Mouse (Mus musculus): ENCODE measurements at regions not wholly inside any gene's neighbourhood (a gene's known extent, or its start where the extent isn't known, plus 50 kb on each side); places are given as distances from the start of the nearest gene placed in this dataset.

DNA sequence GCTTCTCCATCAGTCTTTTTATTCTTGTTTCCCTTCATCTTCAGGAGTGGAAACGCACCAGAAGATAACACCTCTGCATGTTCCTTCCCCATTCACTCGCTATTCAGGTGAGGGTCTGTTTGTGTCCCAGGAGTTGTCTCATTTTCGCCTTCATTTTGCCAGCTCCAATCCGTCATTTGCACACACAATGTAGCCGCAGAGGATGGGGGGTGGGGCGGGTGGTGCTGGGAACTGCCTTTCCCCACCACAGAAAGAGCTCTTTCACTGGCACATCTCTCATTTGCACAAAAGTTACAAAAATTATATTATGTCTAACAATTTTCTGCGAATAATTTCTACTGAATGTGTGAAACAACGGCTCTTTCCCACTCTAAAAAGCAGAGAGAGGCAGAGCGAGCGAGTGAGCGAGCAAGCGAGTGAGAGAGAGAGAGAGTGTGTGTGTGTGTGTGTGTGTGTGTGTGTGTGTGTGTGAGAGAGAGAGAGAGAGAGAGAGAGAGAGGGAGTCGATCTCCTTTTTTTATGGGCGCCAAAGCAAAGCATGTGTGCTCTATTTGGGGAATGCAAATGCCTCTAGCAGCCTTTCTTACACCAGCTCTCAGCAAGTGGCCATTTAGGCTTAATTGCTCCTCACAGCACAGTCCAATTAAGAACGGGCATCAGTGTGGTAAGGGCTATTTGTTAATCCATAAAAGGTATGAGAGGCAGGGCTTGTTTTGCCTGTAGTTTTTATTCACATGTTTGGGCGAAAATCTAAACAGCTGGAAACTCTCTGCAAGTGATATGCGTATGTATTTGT is 225.2 kb upstream of the Kif2a start (continued):
- TF ChIP-seq CHD2 (IDR thresholded peaks at IDR 0.05; ENCODE audit: low read length) (no peak), POLR2AphosphoS2 (IDR thresholded peaks at IDR 0.05; ENCODE audit: low read length) (no peak), TAL1 (IDR thresholded peaks at IDR 0.05; ENCODE audit: low read length) (no peak)

DNA sequence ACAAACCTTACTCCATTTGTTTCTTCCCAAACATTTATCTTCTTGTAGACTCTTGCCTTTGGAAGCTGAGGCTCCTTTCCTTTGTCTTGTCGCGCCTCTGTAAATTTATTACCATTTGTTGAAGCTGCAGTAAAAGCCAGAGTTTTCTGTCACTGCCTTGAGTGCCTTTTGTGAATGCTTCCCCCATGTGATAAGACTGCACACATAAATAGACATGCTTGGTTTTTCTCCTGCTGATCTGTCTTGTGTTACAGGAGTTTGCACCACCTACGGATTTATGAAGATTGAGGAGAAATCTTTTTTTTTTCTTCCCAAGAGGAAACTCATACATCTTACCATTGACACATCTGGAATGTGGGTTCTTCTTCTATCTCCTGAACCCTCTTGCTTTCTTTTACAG is 222.2 kb upstream of the Kif2a start:
- no peak overlapping the region for H3K27ac ChIP-seq (ENCODE audit: control insufficient read depth, low read depth, low read length)
- TF ChIP-seq ZKSCAN1 (IDR thresholded peaks at IDR 0.05; ENCODE audit: low read depth, low read length) (no peak), MAZ (IDR thresholded peaks at IDR 0.05; ENCODE audit: low read depth, low read length) (no peak)
- H3K4me3 ChIP-seq (ENCODE audit: control insufficient read depth in 1 of 2, insufficient read depth in 1 of 2, low read depth in 2 of 2, low read length in 2 of 2) = no peak overlapping the region
- no peaks in the 10 kb centered on the region for H3K36me3 ChIP-seq (ENCODE audit: control insufficient read depth in 1 of 2, insufficient read depth in 2 of 2, low read length in 2 of 2)
- H3K79me2 ChIP-seq (ENCODE audit: control insufficient read depth, insufficient read depth, low read length, poor library complexity) = no peaks in the 10 kb centered on the region
- no peak overlapping the region for H3K9ac ChIP-seq (ENCODE audit: control insufficient read depth, low read depth, low read length, poor library complexity, severe bottlenecking)
- no peaks in the 10 kb centered on the region for H3K4me1 ChIP-seq (ENCODE audit: control insufficient read depth in 1 of 2, insufficient read depth in 2 of 2, low read length in 2 of 2)
- no peaks in the 10 kb centered on the region for H3K9me3 ChIP-seq (replicated peaks; ENCODE audit: insufficient read depth, low read length)
- H3K27me3 ChIP-seq (ENCODE audit: control insufficient read depth in 1 of 2, insufficient read depth in 2 of 2, low read length in 2 of 2) = no peaks in the 10 kb centered on the region; a peak in 1 of 4 replicates
- no peak for DNase-seq (ENCODE audit: low read depth, low spot score)

GRCm38 (mm10) chr13:107239035-107239387 is 217.1 kb upstream of the Kif2a start:
- H3K4me3 ChIP-seq (ENCODE audit: control insufficient read depth in 1 of 2, insufficient read depth in 1 of 2, low read depth in 2 of 2, low read length in 2 of 2) = no peak overlapping the region
- H3K9me3 ChIP-seq (replicated peaks; ENCODE audit: insufficient read depth, low read length) = no peaks in the 10 kb centered on the region
- no peaks in the 10 kb centered on the region for H3K36me3 ChIP-seq (ENCODE audit: control insufficient read depth in 1 of 2, insufficient read depth in 2 of 2, low read length in 2 of 2)
- no peaks in the 10 kb centered on the region for H3K4me1 ChIP-seq (ENCODE audit: control insufficient read depth in 1 of 2, insufficient read depth in 2 of 2, low read length in 2 of 2)
- H3K9ac ChIP-seq (ENCODE audit: control insufficient read depth, low read depth, low read length, poor library complexity, severe bottlenecking) = no peak overlapping the region
- H3K27ac ChIP-seq (ENCODE audit: control insufficient read depth, low read depth, low read length) = no peak overlapping the region
- no peak for TF ChIP-seq MEF2A (IDR thresholded peaks at IDR 0.05; ENCODE audit: extremely low read depth, insufficient replicate concordance, low read depth, low read length, poor library complexity, severe bottlenecking)
- TF ChIP-seq ELF1 (IDR thresholded peaks at IDR 0.05; ENCODE audit: low read depth, low read length) = no peak
- TF ChIP-seq ZC3H11A (IDR thresholded peaks at IDR 0.05; ENCODE audit: low read depth, low read length) = no peak
- no peaks in the 10 kb centered on the region for H3K79me2 ChIP-seq (ENCODE audit: control insufficient read depth, insufficient read depth, low read length, poor library complexity)
- no peak for DNase-seq (ENCODE audit: low read depth, low spot score)
- no peaks in the 10 kb centered on the region; a peak in 2 of 4 replicates for H3K27me3 ChIP-seq (ENCODE audit: control insufficient read depth in 1 of 2, insufficient read depth in 2 of 2, low read length in 2 of 2)

GRCm38 (mm10) chr13:107238364-107239034 is 216.6 kb upstream of the Kif2a start:
- Histone ChIP-seq H3K27ac (ENCODE audit: control insufficient read depth, low read depth, low read length) (no peak overlapping the region), H3K9me3 (replicated peaks; ENCODE audit: insufficient read depth, low read length) (no peaks in the 10 kb centered on the region), H3K27me3 (ENCODE audit: control insufficient read depth in 1 of 2, insufficient read depth in 2 of 2, low read length in 2 of 2) (no peaks in the 10 kb centered on the region; a peak in 2 of 4 replicates), H3K79me2 (ENCODE audit: control insufficient read depth, insufficient read depth, low read length, poor library complexity) (no peaks in the 10 kb centered on the region), H3K9ac (ENCODE audit: control insufficient read depth, low read depth, low read length, poor library complexity, severe bottlenecking) (no peak overlapping the region), H3K36me3 (ENCODE audit: control insufficient read depth in 1 of 2, insufficient read depth in 2 of 2, low read length in 2 of 2) (no peaks in the 10 kb centered on the region), H3K4me3 (ENCODE audit: control insufficient read depth in 1 of 2, insufficient read depth in 1 of 2, low read depth in 2 of 2, low read length in 2 of 2) (no peak overlapping the region), H3K4me1 (ENCODE audit: control insufficient read depth in 1 of 2, insufficient read depth in 2 of 2, low read length in 2 of 2) (no peaks in the 10 kb centered on the region)
- no peak for DNase-seq (ENCODE audit: low read depth, low spot score)
- TF ChIP-seq ZC3H11A (IDR thresholded peaks at IDR 0.05; ENCODE audit: low read depth, low read length) (no peak), MAFK (IDR thresholded peaks at IDR 0.05; ENCODE audit: borderline replicate concordance, low read depth, low read length) (no peak), POLR2AphosphoS5 (IDR thresholded peaks at IDR 0.05; ENCODE audit: borderline replicate concordance, low read depth, low read length) (no peak), RCOR1 (IDR thresholded peaks at IDR 0.05; ENCODE audit: low read depth, low read length) (no peak), EP300 (IDR thresholded peaks at IDR 0.05; ENCODE audit: low read depth in 1 of 2, low read length in 2 of 2) (no peak), ETS1 (IDR thresholded peaks at IDR 0.05; ENCODE audit: low read depth, low read length) (no peak), POLR2A (IDR thresholded peaks at IDR 0.05; ENCODE audit: control insufficient read depth in 1 of 2, insufficient read depth in 1 of 2, low read depth in 1 of 2, low read length in 2 of 2, poor library complexity in 1 of 2) (no peak), HCFC1 (IDR thresholded peaks at IDR 0.05; ENCODE audit: low read depth, low read length) (no peak), JUND (IDR thresholded peaks at IDR 0.05; ENCODE audit: low read depth, low read length) (no peak), ELF1 (IDR thresholded peaks at IDR 0.05; ENCODE audit: low read depth, low read length) (no peak), ZKSCAN1 (IDR thresholded peaks at IDR 0.05; ENCODE audit: low read depth, low read length) (no peak), TCF12 (IDR thresholded peaks at IDR 0.05; ENCODE audit: low read depth, low read length) (no peak), E2F4 (IDR thresholded peaks at IDR 0.05; ENCODE audit: borderline replicate concordance, low read depth, low read length) (no peak), CTCF (IDR thresholded peaks at IDR 0.05 in 2 of 3, conservative IDR thresholded peaks at IDR 0.05 in 1 of 3; ENCODE audit: control insufficient read depth in 1 of 3, insufficient read depth in 1 of 3, low read depth in 2 of 3, low read length in 3 of 3, poor library complexity in 1 of 3, severe bottlenecking in 1 of 3) (no peak), KAT2A (conservative IDR thresholded peaks at IDR 0.05; ENCODE audit: low read depth, low read length) (no peak), GATA1 (IDR thresholded peaks at IDR 0.05; ENCODE audit: low read depth, low read length) (no peak), NELFE (IDR thresholded peaks at IDR 0.05; ENCODE audit: low read depth, low read length) (no peak)
